Mouse (Mus musculus): ENCODE results near the gene Dlg1.
A peak's percentile ranks its signal among the peaks of the same experiment; 100 is the strongest.

Dlg1 gene

DNA sequence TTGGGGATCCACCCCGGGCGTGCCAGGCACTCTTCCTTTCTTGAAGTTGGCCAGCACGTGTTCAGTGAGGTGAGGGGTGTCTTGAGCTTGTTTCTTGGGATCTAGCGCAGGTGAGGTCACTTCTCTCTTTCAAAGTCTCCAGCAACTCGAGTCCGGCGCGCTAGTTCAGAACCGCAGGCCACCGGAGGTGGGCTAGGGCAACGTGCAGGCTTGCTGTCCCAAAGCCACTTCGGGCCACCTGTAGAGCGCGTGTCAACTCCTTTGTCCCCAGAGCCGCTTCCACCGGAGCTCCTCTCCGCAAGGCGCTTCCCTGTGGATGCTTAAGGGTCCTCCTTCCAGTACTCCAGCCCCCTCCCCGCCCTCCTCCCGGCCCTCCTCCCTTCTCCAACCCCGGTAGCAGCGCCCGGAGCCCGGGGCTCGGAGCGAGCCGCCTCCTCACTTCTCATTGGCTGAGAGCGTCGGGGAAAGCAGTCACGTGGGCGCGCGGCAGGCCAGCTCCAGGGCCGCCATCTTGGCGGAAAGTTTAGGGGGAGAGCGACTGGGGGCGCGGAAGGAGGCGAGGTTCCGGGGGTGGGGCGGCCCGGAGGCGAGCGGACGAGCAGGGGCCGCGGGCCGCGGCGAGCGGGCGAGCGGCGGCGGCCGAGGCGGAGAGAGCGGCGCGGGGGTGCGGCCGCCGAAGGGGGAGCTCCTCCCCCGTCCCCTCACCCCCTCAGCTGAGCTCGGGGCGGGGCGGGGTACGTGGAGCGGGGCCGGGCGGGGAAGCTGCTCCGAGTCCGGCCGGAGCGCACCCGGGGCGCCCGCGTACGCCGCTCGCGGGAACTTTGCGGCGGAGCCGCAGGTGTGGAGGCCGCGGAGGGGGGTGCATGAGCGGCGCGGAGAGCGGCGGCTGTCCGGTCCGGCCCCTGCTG is at the start of gene Dlg1:
TSS of gene Dlg1 (plus strand) at position 65 of the 908 bp plus-strand sequence.
- DNase-seq (ENCODE audit: low read depth, low spot score) = peak; percentile 60

DNA sequence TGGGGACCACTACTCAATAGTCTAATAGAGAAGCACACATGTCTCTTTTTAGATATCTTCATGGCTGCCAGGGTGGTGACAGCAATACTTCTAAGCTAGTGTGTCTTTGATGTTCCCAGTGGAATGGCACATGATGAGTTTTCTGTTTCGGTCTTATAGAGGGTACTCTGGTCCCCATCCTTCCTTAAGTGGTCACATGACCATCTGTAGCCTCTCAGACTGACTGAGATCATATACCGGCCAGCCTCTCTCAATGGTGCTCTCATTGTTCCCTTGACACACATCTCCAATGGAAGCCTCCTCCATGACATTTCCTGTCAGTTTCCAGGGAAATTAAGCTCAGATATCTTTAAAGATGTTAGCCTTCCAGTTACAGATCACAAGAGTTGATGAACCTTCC is 46.9 kb upstream of the Dlg1 start:
- DNase-seq (ENCODE audit: low read depth, low spot score) = no peak

DNA sequence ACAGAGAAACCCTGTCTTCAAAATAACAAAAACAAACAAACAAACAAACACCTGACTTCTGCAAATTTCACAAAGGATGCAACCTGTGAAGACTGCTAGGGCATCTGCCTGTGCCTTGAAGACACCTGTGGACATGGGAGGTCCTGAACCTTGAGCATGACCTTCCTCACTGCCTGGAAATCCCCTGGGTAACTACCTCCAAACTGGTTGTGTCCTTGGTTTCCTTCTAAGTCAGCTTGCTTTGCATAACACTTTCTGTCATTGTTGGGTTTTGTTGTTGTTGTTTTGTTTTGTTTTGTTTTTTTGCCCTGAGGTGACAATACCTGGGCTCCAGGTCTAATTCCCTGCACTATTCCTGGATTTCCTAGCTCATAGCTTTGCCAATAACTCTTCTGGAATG is 46.1 kb upstream of the Dlg1 start:
- DNase-seq (ENCODE audit: low read depth, low spot score) = no peak

DNA sequence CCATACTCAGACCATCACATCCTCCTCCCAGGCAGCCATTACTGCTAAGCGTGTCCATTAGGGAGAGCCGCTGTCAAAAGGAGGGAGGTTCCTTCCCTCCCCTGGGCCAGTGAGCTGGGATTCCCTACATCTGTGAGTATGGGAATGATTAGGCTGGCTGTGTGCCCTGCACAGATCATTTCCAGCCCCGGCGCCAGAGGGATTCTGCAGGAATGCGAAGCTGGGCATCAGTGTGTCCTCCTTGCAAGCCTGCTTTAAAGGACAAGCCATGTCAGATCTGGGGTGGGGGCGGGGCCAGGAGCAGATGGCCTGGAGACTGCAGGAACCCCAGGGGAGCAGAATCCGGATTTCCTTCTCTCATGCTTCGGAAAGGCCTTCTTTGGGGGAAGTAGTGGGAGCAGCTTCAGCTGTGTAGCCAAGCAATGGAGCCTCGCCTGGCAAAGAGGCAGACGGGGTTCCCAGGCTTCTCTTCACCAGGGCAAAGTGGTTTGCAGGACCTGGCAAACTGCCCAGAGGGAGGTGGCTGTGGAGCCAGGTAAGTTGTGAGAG is 45.3 kb upstream of the Dlg1 start:
- DNase-seq (ENCODE audit: low read depth, low spot score) = no peak

DNA sequence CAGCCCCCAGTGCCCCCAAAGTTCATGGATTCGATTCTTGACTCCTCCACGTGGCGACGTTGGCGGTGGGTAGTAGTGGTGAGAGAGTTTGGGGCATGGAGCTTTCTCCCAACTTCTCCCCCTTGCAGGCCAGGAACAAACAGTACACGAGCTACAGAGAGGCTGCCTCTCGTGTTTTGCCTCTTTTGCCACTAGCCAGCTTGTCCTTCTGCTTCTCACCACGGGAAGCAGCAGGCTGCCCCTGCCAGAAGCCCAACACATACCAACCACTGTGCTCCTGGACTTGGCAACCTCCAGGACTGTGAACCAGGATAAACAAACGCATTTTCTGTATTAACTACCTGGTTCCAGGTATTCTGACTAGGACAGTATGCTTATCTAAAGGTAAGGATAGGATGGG is 44.6 kb upstream of the Dlg1 start:
- no peak for DNase-seq (ENCODE audit: low read depth, low spot score)

DNA sequence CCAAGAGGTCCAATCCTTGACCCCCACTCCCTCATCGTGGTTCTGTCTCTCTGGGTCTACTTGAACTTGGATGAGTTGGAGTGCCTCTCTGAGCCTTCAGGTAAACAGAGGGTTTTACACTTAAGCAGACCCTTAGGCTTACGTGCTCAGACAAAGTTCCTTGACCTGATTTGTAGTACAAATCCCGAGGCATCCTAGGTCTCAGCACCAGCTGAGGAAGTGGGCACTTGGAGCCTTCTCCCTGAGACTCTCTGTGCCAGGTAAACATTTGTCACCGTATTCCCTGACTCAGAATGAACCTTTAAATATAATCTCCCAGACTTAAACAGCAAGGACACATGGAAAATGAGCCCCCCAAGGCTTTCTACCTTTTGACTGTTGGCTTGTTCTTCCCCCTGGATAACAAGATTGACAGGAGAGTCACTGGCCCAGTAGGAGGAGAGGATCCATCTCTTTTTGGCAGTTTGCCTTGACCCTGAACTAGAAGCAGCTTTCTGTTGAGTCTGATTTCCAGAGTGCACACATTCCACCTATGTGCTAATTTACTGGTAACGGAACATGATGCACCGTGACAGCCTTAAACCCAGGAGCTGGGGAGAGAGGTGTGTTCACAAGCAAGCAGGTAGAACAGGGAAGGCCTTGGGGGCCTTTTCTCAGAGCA is 43.4 kb upstream of the Dlg1 start:
- no peak for DNase-seq (ENCODE audit: low read depth, low spot score)

DNA sequence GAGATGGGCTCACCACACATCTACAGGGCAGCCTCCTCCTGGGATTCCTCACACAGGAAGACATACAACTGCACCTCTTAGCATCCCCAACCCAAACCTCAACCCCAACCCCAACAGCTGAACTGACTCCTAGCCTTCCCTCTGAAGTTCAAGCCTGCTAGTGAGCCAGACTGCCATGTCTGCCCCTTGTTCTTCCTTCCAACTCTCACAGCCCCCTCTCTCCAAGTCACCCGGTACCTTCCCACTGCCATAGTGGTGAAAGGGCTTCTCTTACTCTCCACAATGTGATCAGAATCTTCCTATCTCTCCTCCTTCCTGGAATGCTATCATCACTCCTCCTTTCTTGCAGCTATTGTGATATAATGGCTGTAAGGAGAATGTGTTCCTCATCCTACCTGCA is 40.9 kb upstream of the Dlg1 start:
- DNase-seq (ENCODE audit: low read depth, low spot score) = no peak

DNA sequence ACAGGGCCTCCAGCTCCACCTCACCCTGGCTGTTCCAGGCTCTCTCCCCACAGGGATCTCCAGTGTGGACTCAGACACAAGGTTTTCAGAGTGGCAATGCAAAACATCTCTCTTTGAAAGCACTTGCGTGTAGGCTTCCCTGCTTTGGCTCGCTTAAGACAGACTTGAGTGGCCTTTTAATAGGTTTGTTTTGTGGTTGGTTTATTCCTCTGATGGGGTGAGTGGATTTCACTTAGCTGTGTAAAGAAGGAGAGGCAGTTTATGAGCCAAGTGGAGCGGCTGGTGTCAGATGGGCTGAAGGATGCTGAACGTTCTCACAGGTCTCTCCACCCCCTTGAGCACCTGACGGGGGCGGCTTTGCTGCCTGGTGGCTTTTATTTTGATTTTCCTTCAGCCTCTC is 40.1 kb upstream of the Dlg1 start:
- DNase-seq (ENCODE audit: low read depth, low spot score) = no peak

DNA sequence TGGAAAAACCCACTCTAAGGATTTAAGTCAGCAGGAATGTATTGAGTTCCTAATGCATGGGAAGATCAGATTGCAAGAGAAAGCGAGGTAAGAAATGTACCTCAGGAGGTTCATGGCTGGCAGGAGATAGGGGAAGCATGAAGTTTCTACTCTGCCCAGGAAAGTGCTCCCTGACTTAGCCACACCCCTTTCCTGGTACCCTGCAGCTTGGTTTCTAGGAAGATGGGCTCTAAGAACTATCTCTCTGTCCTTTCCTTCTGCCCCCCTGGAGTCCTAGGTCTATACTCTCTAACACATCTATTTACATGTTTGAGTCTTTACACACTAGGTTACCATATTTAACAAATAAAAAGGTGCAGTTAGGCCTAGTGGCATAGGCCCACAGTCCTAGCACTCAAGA is 38.5 kb upstream of the Dlg1 start:
- no peak for DNase-seq (ENCODE audit: low read depth, low spot score)

DNA sequence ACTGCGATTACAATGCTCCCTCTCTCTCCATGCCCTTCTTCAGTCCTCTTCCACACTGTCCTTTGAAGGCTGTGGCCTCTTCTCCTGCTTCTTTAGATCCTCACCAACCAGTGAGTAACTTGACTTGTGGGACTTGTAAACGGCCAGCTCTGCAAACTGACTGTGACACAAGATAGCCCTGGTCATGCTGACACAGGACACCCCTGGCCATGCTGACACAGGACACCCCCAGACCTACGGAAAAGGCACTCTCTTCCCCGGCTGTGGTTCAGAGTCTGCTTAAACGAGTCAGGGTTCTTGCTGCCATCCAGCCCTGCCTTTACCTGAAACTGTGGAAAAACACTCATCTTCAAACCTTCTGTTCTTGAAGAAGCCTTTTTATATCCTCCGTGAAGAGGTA is 36.9 kb upstream of the Dlg1 start:
- no peak for DNase-seq (ENCODE audit: low read depth, low spot score)

DNA sequence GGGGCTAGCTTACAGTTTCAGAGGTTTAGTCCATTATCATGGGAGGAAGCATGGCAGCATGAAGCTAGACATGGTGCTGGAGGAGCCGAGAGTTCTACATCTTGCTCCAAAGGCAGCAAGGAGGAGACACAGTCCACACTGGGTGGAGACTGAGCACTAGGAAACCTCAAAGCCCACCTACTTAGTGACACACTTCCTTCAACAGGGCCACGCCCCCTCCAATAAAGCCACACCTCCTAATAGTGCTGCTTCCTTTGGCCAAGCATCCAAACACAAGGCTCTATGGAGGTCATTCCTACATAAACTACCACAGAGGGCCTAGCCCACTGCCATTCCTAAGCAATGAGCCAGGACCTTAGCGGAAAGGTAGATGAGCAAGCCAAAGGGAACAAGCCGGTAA is 32.9 kb upstream of the Dlg1 start:
- DNase-seq (ENCODE audit: low read depth, low spot score) = no peak

DNA sequence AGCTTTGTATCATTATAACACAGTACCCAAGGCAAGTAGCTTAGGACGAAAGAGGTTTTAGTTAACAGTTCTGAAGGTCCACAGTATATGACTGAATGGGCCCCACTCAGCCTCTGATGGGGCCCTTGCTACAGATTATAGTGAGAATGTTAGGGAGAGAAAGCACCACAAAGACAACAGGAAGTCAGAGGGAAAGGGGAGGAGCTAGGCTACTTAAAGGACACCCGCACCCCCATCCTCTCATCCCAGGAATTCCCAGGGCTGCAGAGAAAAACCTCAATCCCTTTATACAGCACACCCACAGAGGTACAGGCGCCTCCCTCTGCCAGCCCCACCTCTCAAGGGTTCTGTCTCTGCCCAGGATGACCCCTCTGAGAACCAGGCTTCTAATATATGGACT is 32.2 kb upstream of the Dlg1 start:
- DNase-seq (ENCODE audit: low read depth, low spot score) = no peak

DNA sequence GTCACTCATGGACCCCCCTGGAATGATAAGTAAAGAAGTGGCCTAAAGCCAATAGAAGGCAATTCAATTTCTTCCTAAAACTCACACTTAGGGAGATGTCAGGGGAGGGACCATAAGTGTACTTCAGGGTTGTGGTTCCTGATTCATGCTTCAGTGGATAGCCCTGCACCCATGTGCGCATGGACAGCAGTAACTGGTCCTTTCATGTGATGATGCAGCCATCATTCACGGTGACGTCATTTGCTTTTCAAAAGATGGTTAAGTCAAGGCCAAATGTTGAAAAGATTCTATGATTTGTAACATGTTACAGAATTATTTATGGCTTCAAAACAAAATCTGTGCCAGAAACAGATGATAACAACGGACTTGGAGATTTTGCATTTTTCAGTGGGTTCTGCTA is 28.9 kb upstream of the Dlg1 start:
- DNase-seq (ENCODE audit: low read depth, low spot score) = no peak

DNA sequence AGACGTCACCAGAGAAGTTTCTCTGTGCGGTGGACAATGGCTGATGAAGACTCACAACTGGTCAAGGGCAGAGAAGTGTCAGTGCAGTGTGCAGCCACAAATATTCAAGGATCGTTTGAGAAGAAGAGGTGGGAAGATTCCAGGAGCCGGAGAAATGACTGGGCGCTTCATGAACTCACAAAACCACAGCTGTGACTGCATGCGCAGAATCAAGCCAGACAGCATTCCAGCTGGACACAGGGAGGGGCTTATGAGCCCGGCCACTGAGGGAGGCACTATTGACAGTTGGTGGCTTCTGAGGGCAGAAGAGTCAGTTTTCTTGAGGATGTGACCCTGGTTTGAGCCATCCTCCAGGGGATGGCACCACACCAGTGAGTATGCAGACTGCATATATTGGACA is 24.9 kb upstream of the Dlg1 start:
- no peak for DNase-seq (ENCODE audit: low read depth, low spot score)

DNA sequence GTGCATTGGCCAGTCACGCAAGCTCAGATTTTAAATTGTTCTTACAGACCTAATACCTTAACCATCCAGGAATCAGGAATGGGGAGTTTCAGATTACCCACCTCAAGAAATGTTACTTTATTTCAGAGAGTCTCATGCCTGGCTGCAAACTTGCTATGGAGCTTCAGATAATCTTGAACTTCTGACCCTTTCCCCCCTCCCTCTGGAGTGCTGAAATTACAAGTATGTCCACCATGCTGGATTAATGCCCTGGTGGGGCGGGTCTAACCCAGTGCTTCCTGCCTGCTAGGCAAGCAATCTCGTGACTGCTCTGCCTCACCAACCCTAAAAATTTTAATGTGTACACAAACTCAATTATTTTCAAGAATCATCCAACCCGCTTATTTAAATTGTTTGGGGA is 23.3 kb upstream of the Dlg1 start:
- no peak for DNase-seq (ENCODE audit: low read depth, low spot score)

DNA sequence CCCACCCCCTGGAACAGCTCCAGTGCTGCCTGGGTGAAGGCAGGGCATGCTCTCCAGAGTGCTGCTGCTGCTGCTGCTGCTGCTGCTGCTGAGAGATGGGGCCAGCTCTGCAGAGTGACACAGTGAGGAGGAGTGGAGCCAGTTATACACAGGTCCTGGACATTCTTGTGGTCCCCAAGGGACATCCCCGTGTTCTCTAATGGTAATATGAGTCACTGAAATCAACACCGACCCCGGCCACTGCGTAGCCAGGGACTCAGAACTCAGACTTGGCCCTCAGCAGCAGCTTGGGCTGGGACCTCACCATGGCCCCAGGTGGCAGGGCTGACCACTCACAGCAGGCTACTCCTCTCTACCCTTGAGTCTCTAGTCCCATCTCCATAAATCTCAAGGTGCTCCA is 21.5 kb upstream of the Dlg1 start:
- DNase-seq (ENCODE audit: low read depth, low spot score) = no peak

DNA sequence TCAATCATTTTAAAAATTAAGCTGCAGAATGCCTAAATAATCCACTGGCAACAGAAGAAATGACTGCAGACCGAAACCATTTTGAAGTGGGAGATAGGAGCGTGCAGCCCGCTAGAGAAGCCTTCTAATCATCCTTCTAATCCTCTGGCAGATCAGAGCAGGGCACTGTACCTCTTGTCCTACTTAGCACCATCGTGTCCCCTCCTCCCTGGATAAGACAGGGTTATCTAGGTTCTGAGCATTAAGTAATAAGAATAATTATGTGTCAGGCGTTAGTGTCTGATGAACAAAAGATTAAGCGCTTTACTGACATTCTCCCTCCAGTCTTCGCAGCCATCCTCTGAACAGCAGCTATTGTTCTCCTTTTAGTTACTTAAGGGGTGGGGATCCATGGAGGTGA is 16.0 kb upstream of the Dlg1 start:
- no peak for DNase-seq (ENCODE audit: low read depth, low spot score)

DNA sequence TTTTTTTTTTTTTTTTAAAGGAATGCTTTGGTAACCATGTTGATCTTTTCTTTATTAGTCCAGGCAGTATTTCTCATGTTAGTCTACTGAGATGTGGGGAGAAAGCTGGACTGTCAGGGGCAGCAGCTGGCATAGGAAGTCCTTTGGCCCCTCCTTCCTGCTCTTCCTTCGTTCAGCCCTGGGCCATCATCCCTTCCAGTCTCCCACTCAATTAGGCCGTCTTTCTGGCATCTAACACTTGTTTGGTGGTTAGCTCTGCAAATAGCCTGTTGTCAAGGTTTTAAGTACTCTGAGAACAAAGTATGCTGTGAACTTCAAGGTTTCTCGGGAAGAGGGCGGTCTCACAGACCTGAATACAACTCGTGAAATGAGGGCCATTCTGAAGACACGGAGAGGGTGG is 12.5 kb upstream of the Dlg1 start:
- DNase-seq (ENCODE audit: low read depth, low spot score) = no peak

DNA sequence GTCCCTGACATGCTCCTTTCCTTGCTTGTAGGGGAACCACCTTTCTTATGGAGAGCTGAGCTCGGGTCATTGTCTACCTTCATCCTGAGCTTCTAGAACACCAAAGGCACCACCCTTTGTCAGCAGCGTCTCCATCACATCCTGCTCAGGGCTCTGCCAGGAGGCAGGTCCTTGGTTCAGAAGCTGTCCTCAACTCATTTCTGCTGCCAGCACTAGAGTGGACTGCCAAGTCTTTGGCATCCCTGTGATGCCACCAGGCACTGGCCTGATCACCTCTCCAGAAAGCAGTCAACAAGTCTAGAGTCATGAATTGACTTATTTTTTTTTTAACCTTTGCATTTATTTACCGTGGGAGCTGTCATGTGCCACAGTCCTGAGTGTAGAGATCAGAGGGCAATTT is 11.7 kb upstream of the Dlg1 start:
- DNase-seq (ENCODE audit: low read depth, low spot score) = no peak

DNA sequence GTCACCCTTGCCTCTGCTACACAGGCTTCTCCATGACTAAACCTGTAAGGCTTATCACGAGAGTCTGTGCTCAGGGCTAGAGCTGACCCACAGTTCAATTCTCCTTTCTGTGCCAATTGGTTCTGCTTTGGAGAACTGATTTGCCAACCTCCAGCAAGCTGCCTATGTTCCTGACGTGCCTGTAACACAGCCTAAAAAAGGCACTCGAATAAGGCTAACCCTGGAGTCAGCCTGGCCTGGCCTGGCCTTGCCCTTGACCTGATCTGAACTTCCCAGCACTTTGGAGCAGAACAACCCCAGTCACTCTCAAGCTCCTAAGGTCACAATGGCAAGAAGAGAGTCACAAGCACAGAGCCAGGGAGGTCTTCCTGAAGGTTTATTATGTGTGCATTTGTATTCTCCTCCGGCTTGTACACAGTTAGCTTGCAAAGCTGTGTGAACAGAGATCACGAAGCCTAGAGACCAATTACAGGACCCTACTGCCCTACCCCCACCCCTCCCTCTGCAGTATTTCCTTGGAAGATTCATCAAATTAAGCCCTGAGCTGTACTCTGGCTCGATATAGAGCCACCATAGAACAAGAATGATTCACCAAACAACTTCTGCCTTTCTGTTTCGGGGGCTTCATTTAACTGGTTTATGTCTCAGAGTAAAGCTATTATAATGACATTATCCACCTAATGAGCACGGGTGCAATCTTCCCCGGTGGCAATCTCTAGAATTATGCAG is 11.0 kb upstream of the Dlg1 start:
- DNase-seq (ENCODE audit: low read depth, low spot score) = no peak

DNA sequence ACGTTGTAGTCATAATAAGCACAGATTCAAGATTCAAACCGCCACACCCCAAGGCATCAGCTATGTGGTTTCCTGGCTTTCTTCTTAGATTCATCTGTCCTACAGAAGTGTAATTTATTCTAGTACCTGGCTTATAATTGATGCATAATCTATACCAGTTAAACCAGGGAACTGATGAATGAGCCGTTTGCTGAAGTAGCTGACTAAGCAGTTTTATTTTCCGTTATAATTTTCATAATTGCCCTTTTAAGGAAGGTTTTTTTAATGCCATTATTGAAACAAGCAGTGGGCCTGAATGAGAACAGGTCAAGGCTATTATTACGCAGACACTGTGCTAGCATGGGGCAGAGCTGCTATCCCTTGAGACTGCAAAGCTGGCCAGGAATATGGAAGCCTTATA is 9.6 kb upstream of the Dlg1 start:
- DNase-seq (ENCODE audit: low read depth, low spot score) = no peak

DNA sequence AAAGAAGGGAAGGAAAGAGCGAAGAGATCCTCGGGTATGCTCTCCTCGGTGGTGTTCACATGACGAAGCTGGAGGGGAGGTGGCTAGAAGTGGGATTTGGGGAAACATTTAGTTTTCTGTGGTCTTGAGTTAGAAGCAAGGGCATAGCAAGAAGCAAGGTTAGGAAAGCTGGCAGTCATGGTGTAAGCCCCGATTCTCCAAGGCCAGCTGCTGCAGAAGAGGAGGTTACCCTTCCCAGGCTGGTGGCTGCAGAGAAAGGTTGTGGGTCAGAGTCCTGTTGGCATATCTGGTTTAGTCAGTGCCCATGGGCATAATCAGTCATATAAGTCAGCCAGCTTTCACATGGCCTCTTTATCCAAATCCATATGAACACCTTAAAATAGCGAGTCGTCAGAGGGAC is 9.2 kb upstream of the Dlg1 start:
- no peak for DNase-seq (ENCODE audit: low read depth, low spot score)

Measured in brain, embryonic 18.5 days (tissue).